In the genomic region with DNA sequence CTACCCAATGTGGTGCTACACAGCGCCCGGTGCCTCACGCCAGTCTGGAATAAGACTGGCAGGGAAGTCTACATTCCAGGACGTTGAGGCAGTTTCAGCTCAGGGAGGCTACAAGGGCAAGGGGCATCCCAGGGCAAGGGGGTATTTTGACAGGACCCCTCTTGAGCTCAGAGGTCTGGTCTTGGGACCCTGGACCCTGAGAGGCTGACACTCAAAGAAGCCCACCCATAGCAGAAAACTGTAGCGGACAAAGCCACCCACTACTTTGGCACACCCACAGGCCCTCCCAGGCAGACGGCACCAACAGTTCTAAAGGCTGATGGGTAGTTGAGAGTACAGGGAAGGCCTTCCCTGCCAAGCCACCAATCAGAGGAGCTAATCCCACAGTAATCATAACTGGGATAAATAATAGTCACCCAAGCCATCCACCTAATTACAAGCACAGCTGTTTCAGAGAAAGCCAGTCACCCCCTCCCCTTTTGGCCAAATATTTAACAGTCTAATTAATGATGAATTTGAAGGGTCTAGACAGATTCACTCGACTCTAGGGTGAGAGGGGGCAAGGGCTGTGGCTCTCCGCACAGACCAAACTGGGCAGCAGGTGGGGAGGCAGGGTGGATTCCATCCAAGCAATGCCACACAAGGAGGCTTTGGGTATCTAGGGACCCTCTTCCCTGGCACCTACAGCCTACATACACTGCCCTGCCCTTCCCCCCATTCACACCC, we compare ENCODE assay signal across 8 mouse cellular contexts. TPM values are rescaled to one million over a fixed set of nuclear protein-coding genes. Genes with fewer than 3 reads are reported as not detected.
DNase-seq lines count a peak whose midpoint lies in the region; ATAC-seq and TF ChIP-seq lines count a peak whose summit lies in the region.

No protein-coding gene starts in this region.

- peak overlapping the region; percentile 60 for H3K4me2 ChIP-seq in limb, embryonic 15.5 days

- peaks cover 54% of the 10 kb centered on the region for H3K4me1 ChIP-seq in cerebellum, adult 2 months (ENCODE audit: control insufficient read depth, insufficient read depth, low read length)
- peaks cover 74% of the 10 kb centered on the region for H3K4me1 ChIP-seq in megakaryocyte, embryonic 14.5 days
- peaks cover 48% of the 10 kb centered on the region for H3K4me1 ChIP-seq in limb, embryonic 15.5 days

- no peak overlapping the region; the same call in 1 of the 2 replicates for H3K9ac ChIP-seq in limb, embryonic 15.5 days

- H3K27ac ChIP-seq in cerebellum, adult 2 months (ENCODE audit: insufficient read depth, low read length) = peak overlapping the region; percentile 91
- peak overlapping the region; percentile 71; the same call in 1 of the 2 replicates for H3K27ac ChIP-seq in limb, embryonic 15.5 days

- H3K27me3 ChIP-seq in cerebellum, adult 2 months (ENCODE audit: control insufficient read depth, insufficient read depth, low read length) = no peaks in the 10 kb centered on the region
- peaks cover 21% of the 10 kb centered on the region for H3K27me3 ChIP-seq in megakaryocyte, embryonic 14.5 days (replicated peaks)
- no peaks in the 10 kb centered on the region for H3K27me3 ChIP-seq in limb, embryonic 15.5 days

- H3K9me3 ChIP-seq in megakaryocyte, embryonic 14.5 days = no peaks in the 10 kb centered on the region
- H3K9me3 ChIP-seq in limb, embryonic 15.5 days = no peaks in the 10 kb centered on the region

- DNase-seq in cerebellum, adult 2 months = no peak
- DNase-seq in cerebellum, postnatal 14 days = no peak
- DNase-seq in adrenal gland, adult 18-20 months (ENCODE audit: low spot score in 2 of 2) = no peak
- DNase-seq in urinary bladder, adult 18-20 months (ENCODE audit: low spot score in 2 of 2) = no peak

- peaks cover 15% of the 10 kb centered on the region for H3K36me3 ChIP-seq in megakaryocyte, embryonic 14.5 days (replicated peaks; ENCODE audit: low read length)
- H3K36me3 ChIP-seq in limb, embryonic 15.5 days = peaks cover 54% of the 10 kb centered on the region

- no peak for TF ChIP-seq POLR2A in cerebellum, adult 2 months (IDR thresholded peaks at IDR 0.05; ENCODE audit: borderline replicate concordance, insufficient read depth, low read length)

- H3K4me3 ChIP-seq in cerebellum, adult 2 months (replicated peaks; ENCODE audit: insufficient read depth, low read depth, low read length) = peak overlapping the region; percentile 90
- peak overlapping the region; percentile 50 for H3K4me3 ChIP-seq in megakaryocyte, embryonic 14.5 days (replicated peaks)
- peak overlapping the region; percentile 57 for H3K4me3 ChIP-seq in limb, embryonic 15.5 days

- ATAC-seq in megakaryocyte, adult 5-6 weeks (ENCODE audit: poor library complexity, severe bottlenecking) = no peak
- ATAC-seq in limb, embryonic 15.5 days (ENCODE audit: insufficient number of reproducible peaks, low FRiP score, low TSS enrichment, low read depth) = no peak
- no peak for ATAC-seq in inflammation-experienced regulatory T-cells, adult 6 months

- TF ChIP-seq CTCF in cerebellum, adult 2 months (IDR thresholded peaks at IDR 0.05; ENCODE audit: borderline replicate concordance, insufficient read depth, low read depth, low read length) = no peak

- WGBS in cerebellum, adult 2 months = 13% methylated on average over 8 of the region's 8 CpGs
- 58% methylated on average over 8 of the region's 8 CpGs for WGBS in limb, embryonic 15.5 days

RNA-seq across cellular contexts. Expression of gene Phldb1, which starts 15.2 kb away (rescaled TPM):
- polyA plus RNA-seq in cerebellum, adult 2 months (2012; rRNA removed) = 193 and 194 TPM in 2 replicates
- 10.5 and 16.0 TPM in 2 replicates for polyA plus RNA-seq in megakaryocyte, embryonic 14.5 days (2012; ENCODE audit: insufficient read depth, low replicate concordance)
- 0.76 and 2.1 TPM in 2 replicates for total RNA-seq in megakaryocyte, adult 5-6 weeks (2015)
- total RNA-seq in megakaryocyte, adult 5-6 weeks (2017) = 2.0 and 2.6 TPM in 2 replicates
- polyA plus RNA-seq in limb, embryonic 15.5 days (2015; fragmentation: Nextera tagmentation; extraction: Ambion mirVana) = 37.8 and 39.2 TPM in 2 replicates
- under 1 TPM; 0.41 to 0.92 (median 0.58) TPM for polyA plus RNA-seq in inflammation-experienced regulatory T-cells, adult 6 months (2017; shearing (Covaris generic))
- total RNA-seq in adrenal gland, adult 18-20 months (2021) = 10 to 100 TPM; 24.1 to 60.8 TPM

RNA-seq across cellular contexts. Expression of gene Treh, which starts 46.8 kb away (rescaled TPM):
- polyA plus RNA-seq in cerebellum, adult 2 months (2012; rRNA removed) = not detected in 2 replicates
- polyA plus RNA-seq in megakaryocyte, embryonic 14.5 days (2012; ENCODE audit: insufficient read depth, low replicate concordance) = not detected in 2 replicates
- total RNA-seq in megakaryocyte, adult 5-6 weeks (2015) = not detected in 2 replicates
- not detected in 2 replicates for total RNA-seq in megakaryocyte, adult 5-6 weeks (2017)
- not detected in 2 replicates for polyA plus RNA-seq in limb, embryonic 15.5 days (2015; fragmentation: Nextera tagmentation; extraction: Ambion mirVana)
- not detected for polyA plus RNA-seq in inflammation-experienced regulatory T-cells, adult 6 months (2017; shearing (Covaris generic))
- not detected for total RNA-seq in adrenal gland, adult 18-20 months (2021)

RNA-seq across cellular contexts. Expression of gene Arcn1, which starts 47.9 kb away (rescaled TPM):
- 61.6 and 61.8 TPM in 2 replicates for polyA plus RNA-seq in cerebellum, adult 2 months (2012; rRNA removed)
- polyA plus RNA-seq in megakaryocyte, embryonic 14.5 days (2012; ENCODE audit: insufficient read depth, low replicate concordance) = 1.8 and 5.9 TPM in 2 replicates
- total RNA-seq in megakaryocyte, adult 5-6 weeks (2015) = 126 and 151 TPM in 2 replicates
- total RNA-seq in megakaryocyte, adult 5-6 weeks (2017) = 165 and 172 TPM in 2 replicates
- 221 and 223 TPM in 2 replicates for polyA plus RNA-seq in limb, embryonic 15.5 days (2015; fragmentation: Nextera tagmentation; extraction: Ambion mirVana)
- polyA plus RNA-seq in inflammation-experienced regulatory T-cells, adult 6 months (2017; shearing (Covaris generic)) = 100 to 1,000 TPM in 1 of 3 experiments, 10 to 100 TPM in 2; 64.6 to 101 (median 67.3) TPM
- 100 to 1,000 TPM; 139 to 168 TPM for total RNA-seq in adrenal gland, adult 18-20 months (2021)

RNA-seq across cellular contexts. Expression of gene Ift46, which starts 47.9 kb away (rescaled TPM):
- polyA plus RNA-seq in cerebellum, adult 2 months (2012; rRNA removed) = 106 and 110 TPM in 2 replicates
- 3.7 TPM in 1 of 2 replicates, not detected in the other for polyA plus RNA-seq in megakaryocyte, embryonic 14.5 days (2012; ENCODE audit: insufficient read depth, low replicate concordance)
- 38.5 and 53.7 TPM in 2 replicates for total RNA-seq in megakaryocyte, adult 5-6 weeks (2015)
- 27.6 and 40.8 TPM in 2 replicates for total RNA-seq in megakaryocyte, adult 5-6 weeks (2017)
- polyA plus RNA-seq in limb, embryonic 15.5 days (2015; fragmentation: Nextera tagmentation; extraction: Ambion mirVana) = 106 and 117 TPM in 2 replicates
- polyA plus RNA-seq in inflammation-experienced regulatory T-cells, adult 6 months (2017; shearing (Covaris generic)) = 10 to 100 TPM; 43.4 to 67.5 (median 47.3) TPM
- total RNA-seq in adrenal gland, adult 18-20 months (2021) = 10 to 100 TPM; 54.0 to 57.6 TPM
